16 mouse cellular contexts compared by ENCODE assay signal in genomic region chr10:39230634-39231410, GRCm38 (mm10).
DNase-seq lines count a peak whose midpoint lies in the region; ATAC-seq lines count a peak whose summit lies in the region.
"Had no signal": no experiment of that assay in that cellular context is flagged by ENCODE, and none has a peak within 500 bp of the region (broad histone marks: within the 10 kb centered on the region; RNA-seq: fewer than 3 reads in every experiment).

No protein-coding gene starts in this region.

- 0 out of 2 replicates have a peak, but pooled peaks cover 3% of the 10 kb centered on the region for H3K9me3 ChIP-seq in forebrain, embryonic 12.5 days
- H3K9me3 ChIP-seq in forebrain, embryonic 10.5 days: no peaks in the 10 kb centered on the region
- H3K9me3 ChIP-seq in midbrain, embryonic 14.5 days (ENCODE audit: control insufficient read depth, low read length): no peaks in the 10 kb centered on the region
- H3K9me3 ChIP-seq in midbrain, embryonic 16.5 days (replicated peaks; ENCODE audit: control insufficient read depth, low read length, poor library complexity, severe bottlenecking): no peaks in the 10 kb centered on the region; the same call in 1 of the 2 replicates
- H3K9me3 ChIP-seq in liver, embryonic 12.5 days (replicated peaks): no peaks in the 10 kb centered on the region
- H3K9me3 ChIP-seq: kidney, embryonic 15.5 days; limb, embryonic 12.5 days had no signal

- 0 out of 2 replicates have a peak, but pooled peaks have one; percentile 28 for ATAC-seq in forebrain, embryonic 12.5 days (ENCODE audit: low FRiP score)
- ATAC-seq in midbrain, embryonic 14.5 days (ENCODE audit: low FRiP score, low TSS enrichment): no peak
- ATAC-seq in midbrain, embryonic 16.5 days: no peak
- ATAC-seq in liver, embryonic 12.5 days: peak; percentile 79
- ATAC-seq: Patski had no signal

- no peak overlapping the region for H3K9ac ChIP-seq in forebrain, embryonic 12.5 days
- no peak overlapping the region for H3K9ac ChIP-seq in midbrain, embryonic 14.5 days (replicated peaks; ENCODE audit: low read length)
- no peak overlapping the region for H3K9ac ChIP-seq in midbrain, embryonic 16.5 days (ENCODE audit: low read depth, low read length)
- H3K9ac ChIP-seq in liver, embryonic 12.5 days: no peak overlapping the region
- H3K9ac ChIP-seq: kidney, embryonic 15.5 days; limb, embryonic 12.5 days had no signal

- H3K4me3 ChIP-seq in forebrain, embryonic 12.5 days (replicated peaks): no peak overlapping the region
- no peak overlapping the region for H3K4me3 ChIP-seq in forebrain, embryonic 10.5 days
- no peak overlapping the region for H3K4me3 ChIP-seq in midbrain, embryonic 14.5 days (replicated peaks; ENCODE audit: low read depth, low read length)
- no peak overlapping the region for H3K4me3 ChIP-seq in midbrain, embryonic 16.5 days (ENCODE audit: low read depth, low read length)
- no peak overlapping the region for H3K4me3 ChIP-seq in liver, embryonic 12.5 days
- H3K4me3 ChIP-seq: kidney, embryonic 15.5 days; limb, embryonic 12.5 days had no signal

- 45% methylated on average over 14 of the region's 14 CpGs for WGBS in forebrain, embryonic 12.5 days
- 57% methylated on average over 14 of the region's 14 CpGs for WGBS in forebrain, embryonic 10.5 days
- 44% methylated on average over 14 of the region's 14 CpGs for WGBS in midbrain, embryonic 14.5 days
- 43% methylated on average over 14 of the region's 14 CpGs for WGBS in midbrain, embryonic 16.5 days
- WGBS in liver, embryonic 12.5 days (ENCODE audit: insufficient replicate concordance): 40% methylated on average over 14 of the region's 14 CpGs

- no peak overlapping the region for H3K27ac ChIP-seq in forebrain, embryonic 12.5 days
- H3K27ac ChIP-seq in forebrain, embryonic 10.5 days: no peak overlapping the region
- peak overlapping the region; percentile 37; the same call in 1 of the 2 replicates for H3K27ac ChIP-seq in midbrain, embryonic 14.5 days (replicated peaks; ENCODE audit: low read depth, low read length)
- no peak overlapping the region for H3K27ac ChIP-seq in midbrain, embryonic 16.5 days (ENCODE audit: low read length)
- no peak overlapping the region for H3K27ac ChIP-seq in liver, embryonic 12.5 days
- H3K27ac ChIP-seq: kidney, embryonic 15.5 days; limb, embryonic 12.5 days had no signal

- no peak for DNase-seq in forebrain, embryonic 10.5 days (ENCODE audit: extremely low spot score, low spot score)
- DNase-seq in midbrain, embryonic 14.5 days: peak; percentile 28
- no peak for DNase-seq in urinary bladder, adult 18-20 months (ENCODE audit: low spot score in 2 of 2)
- no peak for DNase-seq in cerebellum, adult 11 months
- no peak for DNase-seq in kidney, adult 11 months
- DNase-seq: adrenal gland, postnatal 10 days; cerebellum, adult 8-10 months; heart, postnatal 10 days; lung, postnatal 14 days; thymus, adult 2 months had no signal

- no peaks in the 10 kb centered on the region for H3K27me3 ChIP-seq in forebrain, embryonic 12.5 days
- no peaks in the 10 kb centered on the region for H3K27me3 ChIP-seq in forebrain, embryonic 10.5 days (ENCODE audit: poor library complexity, severe bottlenecking)
- H3K27me3 ChIP-seq in midbrain, embryonic 14.5 days (ENCODE audit: control insufficient read depth, insufficient read depth, low read length): no peaks in the 10 kb centered on the region
- H3K27me3 ChIP-seq in midbrain, embryonic 16.5 days (ENCODE audit: control insufficient read depth, insufficient read depth, low read depth, low read length): no peaks in the 10 kb centered on the region
- peaks cover 5% of the 10 kb centered on the region for H3K27me3 ChIP-seq in liver, embryonic 12.5 days (replicated peaks)
- H3K27me3 ChIP-seq: kidney, embryonic 15.5 days; limb, embryonic 12.5 days; Patski had no signal

- no peak overlapping the region for H3K4me2 ChIP-seq in forebrain, embryonic 12.5 days
- H3K4me2 ChIP-seq in midbrain, embryonic 14.5 days (ENCODE audit: low read length): no peak overlapping the region
- no peak overlapping the region for H3K4me2 ChIP-seq in midbrain, embryonic 16.5 days (ENCODE audit: low read length)
- H3K4me2 ChIP-seq in liver, embryonic 12.5 days: peak overlapping the region; percentile 11; the same call in 1 of the 2 replicates
- H3K4me2 ChIP-seq: kidney, embryonic 15.5 days; limb, embryonic 12.5 days had no signal

- peaks cover 28% of the 10 kb centered on the region for H3K4me1 ChIP-seq in forebrain, embryonic 12.5 days
- peaks cover 23% of the 10 kb centered on the region for H3K4me1 ChIP-seq in forebrain, embryonic 10.5 days
- H3K4me1 ChIP-seq in midbrain, embryonic 14.5 days (ENCODE audit: control insufficient read depth, insufficient read depth, low read length): peaks cover 19% of the 10 kb centered on the region; the same call in 1 of the 2 replicates
- peaks cover 19% of the 10 kb centered on the region for H3K4me1 ChIP-seq in midbrain, embryonic 16.5 days (ENCODE audit: control insufficient read depth, insufficient read depth, low read length)
- H3K4me1 ChIP-seq in liver, embryonic 12.5 days: peaks cover 16% of the 10 kb centered on the region

- H3K36me3 ChIP-seq in forebrain, embryonic 12.5 days (replicated peaks): no peaks in the 10 kb centered on the region
- H3K36me3 ChIP-seq in forebrain, embryonic 10.5 days (replicated peaks): no peaks in the 10 kb centered on the region
- H3K36me3 ChIP-seq in midbrain, embryonic 14.5 days (ENCODE audit: control insufficient read depth, insufficient read depth, low read length): no peaks in the 10 kb centered on the region
- H3K36me3 ChIP-seq in midbrain, embryonic 16.5 days (ENCODE audit: control insufficient read depth, insufficient read depth, low read length): no peaks in the 10 kb centered on the region
- no peaks in the 10 kb centered on the region for H3K36me3 ChIP-seq in liver, embryonic 12.5 days
- H3K36me3 ChIP-seq: kidney, embryonic 15.5 days; limb, embryonic 12.5 days had no signal

Comparison
In these comparisons a context has a peak if more than half of its experiments do, and no peak if none do; other contexts are left out.
1. ATAC-seq: peak in forebrain, embryonic 12.5 days (single experiment) and liver, embryonic 12.5 days (single experiment); none in midbrain, embryonic 14.5 days (single experiment) and midbrain, embryonic 16.5 days (single experiment).